Mouse (Mus musculus) ES-E14 (cell line): ENCODE data around the gene Fam185a. TPM values are rescaled to one million over a fixed set of nuclear protein-coding genes. Genes with fewer than 3 reads are reported as not detected.

Experiments used
- DNase-seq: peaks from one replicate; pipeline ENCODE4 v3.0.0-alpha.2; 2013; ENCODE audit warnings: low read depth, low spot score
- H3K27ac ChIP-seq: 2 replicates; pipeline ENCODE4 v1.5.1; 2012; ENCODE audit warnings: low read depth, mild to moderate bottlenecking, low read length, moderate library complexity, mixed read lengths; ENCODE audit not compliant: poor library complexity, insufficient read depth, severe bottlenecking
- H3K36me3 ChIP-seq: 2 replicates; pipeline ENCODE4 v1.6.1; 2012; ENCODE audit warnings: mild to moderate bottlenecking, low read length, moderate library complexity, mixed read lengths; ENCODE audit not compliant: control insufficient read depth, poor library complexity, insufficient read depth, severe bottlenecking
- H3K4me1 ChIP-seq, 2 experiments: fragments of 150-350 bp in 1 of 2; sonication (generic) in 1 of 2; 2 replicates each; pipeline ENCODE4 v1.6.1; 2012; ENCODE audit warnings: low read length in 2 of 2, mild to moderate bottlenecking in 1 of 2, mixed read lengths in 1 of 2; ENCODE audit not compliant: control insufficient read depth in 2 of 2, insufficient read depth in 2 of 2, poor library complexity in 1 of 2
- H3K4me3 ChIP-seq, 2 experiments: fragments of 150-350 bp in 1 of 2; sonication (generic) in 1 of 2; 2 replicates each; pipeline ENCODE4 v1.5.1; 2012; ENCODE audit warnings: low read length in 2 of 2, low read depth in 1 of 2, mild to moderate bottlenecking in 1 of 2, mixed read lengths in 1 of 2; ENCODE audit not compliant: insufficient read depth in 1 of 2, poor library complexity in 1 of 2, severe bottlenecking in 1 of 2
- H3K9ac ChIP-seq: 2 replicates; pipeline ENCODE4 v1.6.1; 2012; ENCODE audit warnings: low read depth, mild to moderate bottlenecking, low read length, mixed read lengths; ENCODE audit not compliant: poor library complexity, insufficient read depth, severe bottlenecking
- H3K9me3 ChIP-seq: fragments of 150-350 bp; sonication (generic); 2 replicates; pipeline ENCODE4 v1.6.1; 2012; ENCODE audit warnings: low read depth, mild to moderate bottlenecking, low read length; ENCODE audit not compliant: control insufficient read depth, insufficient read depth
- CHD2 ChIP-seq: IDR thresholded peaks from 2 replicates; pipeline ENCODE4 v1.6.1; 2014; ENCODE audit warnings: mild to moderate bottlenecking, low read depth, low read length, inconsistent platforms
- HCFC1 ChIP-seq: IDR thresholded peaks from 2 replicates; pipeline ENCODE4 v1.6.1; 2012; ENCODE audit warnings: low read length, inconsistent platforms, borderline replicate concordance; ENCODE audit not compliant: insufficient read depth
- MAFK ChIP-seq: IDR thresholded peaks from 2 replicates; pipeline ENCODE4 v1.6.1; 2014; ENCODE audit warnings: mild to moderate bottlenecking, low read depth, low read length, inconsistent platforms; ENCODE audit not compliant: insufficient read depth
- ZC3H11A ChIP-seq: IDR thresholded peaks from 2 replicates; pipeline ENCODE4 v1.6.1; 2012; ENCODE audit warnings: low read depth, mild to moderate bottlenecking, inconsistent platforms, low read length, borderline replicate concordance
- ZNF384 ChIP-seq: IDR thresholded peaks from 2 replicates; pipeline ENCODE4 v1.6.1; 2012; ENCODE audit warnings: low read depth, low read length, inconsistent platforms
- in situ Hi-C, 2 experiments: fragments of 600-800 bp; cut with MboI; formaldehyde crosslinking; loops; one replicate each; pipeline ENCODE4 v1.15.1; 2025; ENCODE audit warnings: low sequenced_read_pairs in 2 of 2, inconsistent platforms in 1 of 2; ENCODE audit not compliant: unreplicated experiment in 2 of 2
- total RNA-seq: library from RNA; depleted of rRNA; stranded (reverse); fragments of 300-350 nt; gene quantifications from 2 replicates; pipeline ENCODE4 v1.2.3, GENCODE M21; 2012

The Fam185a gene
- total RNA-seq, 1 experiment, result 14.1 TPM

GRCm38 (mm10) chr5:21491469-21491868, 66.7 kb downstream of the Fam185a start:
- Histone ChIP-seq H3K9ac (no peak overlapping the region), H3K4me1 (no peaks in the 10 kb centered on the region), H3K36me3 (no peaks in the 10 kb centered on the region), H3K9me3 (no peaks in the 10 kb centered on the region), H3K4me3 (no peak overlapping the region), H3K27ac (no peak overlapping the region)
- in situ Hi-C loops, result no loop called here
- no peak for DNase-seq
- TF ChIP-seq CHD2, result no peak

GRCm38 (mm10) chr5:21492213-21492612, 67.5 kb downstream of the Fam185a start:
- H3K9me3 ChIP-seq, result no peaks in the 10 kb centered on the region
- in situ Hi-C loops, result no loop called here

GRCm38 (mm10) chr5:21493294-21493999, 68.7 kb downstream of the Fam185a start:
- TF ChIP-seq HCFC1, result no peak
- no peak for TF ChIP-seq MAFK
- TF ChIP-seq ZC3H11A, result no peak
- TF ChIP-seq CHD2, result no peak
- TF ChIP-seq ZNF384, result no peak
- H3K4me1 ChIP-seq, result no peaks in the 10 kb centered on the region
- no peaks in the 10 kb centered on the region for H3K36me3 ChIP-seq
- no peak overlapping the region for H3K9ac ChIP-seq
- no peak for DNase-seq
- in situ Hi-C loops, result no loop called here
- no peaks in the 10 kb centered on the region for H3K9me3 ChIP-seq
- no peak overlapping the region for H3K27ac ChIP-seq
- no peak overlapping the region for H3K4me3 ChIP-seq

More at GRCm38 (mm10) chr5:21492213-21492612, 67.5 kb downstream of the Fam185a start:
- Histone ChIP-seq H3K36me3 (no peaks in the 10 kb centered on the region), H3K9ac (no peak overlapping the region), H3K4me1 (no peaks in the 10 kb centered on the region), H3K27ac (no peak overlapping the region), H3K4me3 (no peak overlapping the region)
- no peak for DNase-seq
- TF ChIP-seq MAFK, result no peak
- no peak for TF ChIP-seq CHD2
- TF ChIP-seq ZC3H11A, result no peak
- TF ChIP-seq HCFC1, result no peak
- no peak for TF ChIP-seq ZNF384

GRCm38 (mm10) chr5:21494781-21495180, 70.0 kb downstream of the Fam185a start:
- Histone ChIP-seq H3K9me3 (no peaks in the 10 kb centered on the region), H3K27ac (no peak overlapping the region), H3K9ac (no peak overlapping the region), H3K4me1 (no peaks in the 10 kb centered on the region), H3K4me3 (no peak overlapping the region), H3K36me3 (no peaks in the 10 kb centered on the region)
- DNase-seq, result no peak
- in situ Hi-C loops, result no loop called here
- TF ChIP-seq MAFK (no peak), HCFC1 (no peak), ZNF384 (no peak), CHD2 (no peak), ZC3H11A (no peak)

GRCm38 (mm10) chr5:21496321-21496720, 71.6 kb downstream of the Fam185a start:
- in situ Hi-C loops, result no loop called here
- H3K4me1 ChIP-seq, result no peaks in the 10 kb centered on the region
- no peak overlapping the region for H3K27ac ChIP-seq
- no peak for TF ChIP-seq CHD2
- TF ChIP-seq ZNF384, result no peak
- TF ChIP-seq MAFK, result no peak
- no peak for TF ChIP-seq ZC3H11A
- TF ChIP-seq HCFC1, result no peak
- no peaks in the 10 kb centered on the region for H3K36me3 ChIP-seq
- no peak overlapping the region for H3K9ac ChIP-seq
- no peak for DNase-seq
- no peak overlapping the region for H3K4me3 ChIP-seq
- no peaks in the 10 kb centered on the region for H3K9me3 ChIP-seq
